Mouse (Mus musculus) lung, postnatal 0 days (tissue): ENCODE measurements around the gene Kif18a.

ENCODE experiments used
- CTCF ChIP-seq: IDR thresholded peaks from 2 replicates; pipeline ENCODE4 v1.5.1; 2016; ENCODE audit warnings: antibody characterized with exemption, mild to moderate bottlenecking
- EP300 ChIP-seq: IDR thresholded peaks from 2 replicates; pipeline ENCODE4 v1.6.1; 2016; ENCODE audit warnings: antibody characterized with exemption, mild to moderate bottlenecking, control low read depth

DNA sequence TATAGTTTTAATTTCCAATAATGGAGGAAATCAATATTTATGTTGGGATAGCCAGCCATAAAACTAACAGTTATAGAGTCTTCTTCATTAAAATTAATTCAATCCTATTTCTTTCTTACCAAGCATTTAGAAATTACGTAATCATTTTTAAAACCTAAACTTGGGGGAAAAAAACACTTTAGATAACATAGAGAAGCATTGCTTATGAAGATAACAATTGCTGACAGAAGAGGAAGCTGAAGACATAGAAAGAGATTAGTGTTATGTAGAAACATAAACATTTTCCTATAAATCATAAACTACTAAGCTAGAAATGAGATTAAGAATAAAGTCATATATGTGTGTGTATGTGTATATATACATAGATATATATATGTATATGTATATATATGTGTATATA is 44.8 kb upstream of the Kif18a start:
- TF ChIP-seq CTCF (no peak), EP300 (no peak)
